ENCODE assay signal across 33 mouse cellular contexts in genomic region chr5:135505442-135505841, GRCm38 (mm10). TPM values are rescaled to one million over a fixed set of nuclear protein-coding genes. Genes with fewer than 3 reads are reported as not detected.
DNase-seq lines count a peak whose midpoint lies in the region; ATAC-seq and TF ChIP-seq lines count a peak whose summit lies in the region.
"Had no signal": no experiment of that assay in that cellular context is flagged by ENCODE, and none has a peak within 500 bp of the region (broad histone marks: within the 10 kb centered on the region; RNA-seq: fewer than 3 reads in every experiment).

No protein-coding gene starts in this region.

- H3K9ac ChIP-seq in ES-Bruce4 (ENCODE audit: low read depth, poor library complexity, severe bottlenecking): peak overlapping the region; percentile 60; the same call in 1 of the 2 replicates
- no peak overlapping the region for H3K9ac ChIP-seq in intestine, postnatal 0 days (ENCODE audit: low read depth, low read length)
- H3K9ac ChIP-seq: embryonic facial prominence, embryonic 13.5 days; embryonic facial prominence, embryonic 15.5 days; forebrain, embryonic 12.5 days had no signal

- intact Hi-C loops in heart, postnatal 36 days (cut with DNase I): no loop called here

- no peaks in the 10 kb centered on the region for H3K9me3 ChIP-seq in ES-Bruce4 (replicated peaks; ENCODE audit: control insufficient read depth, insufficient read depth, low read length, poor library complexity, severe bottlenecking)
- H3K9me3 ChIP-seq in intestine, postnatal 0 days (ENCODE audit: control insufficient read depth): no peaks in the 10 kb centered on the region
- H3K9me3 ChIP-seq: embryonic facial prominence, embryonic 13.5 days; embryonic facial prominence, embryonic 15.5 days; forebrain, embryonic 12.5 days; G1E had no signal

- no peak for ATAC-seq in intestine, postnatal 0 days
- ATAC-seq: activated CD4-positive, CD25-positive, alpha-beta regulatory T cell, adult 4 months; forebrain, embryonic 14.5 days; forebrain, embryonic 16.5 days; Patski had no signal

- H3ac ChIP-seq in myocyte (ENCODE audit: control insufficient read depth, insufficient read length): no peak overlapping the region

- peak overlapping the region; percentile 20 for H3K4me2 ChIP-seq in myocyte (ENCODE audit: low read depth)
- no peak overlapping the region for H3K4me2 ChIP-seq in intestine, postnatal 0 days (replicated peaks; ENCODE audit: low read depth)
- H3K4me2 ChIP-seq: embryonic facial prominence, embryonic 13.5 days; embryonic facial prominence, embryonic 15.5 days; forebrain, embryonic 12.5 days had no signal

- H3K27me3 ChIP-seq in ES-Bruce4 (ENCODE audit: control insufficient read depth, insufficient read depth, low read length, poor library complexity, severe bottlenecking): no peaks in the 10 kb centered on the region
- H3K27me3 ChIP-seq in myocyte (ENCODE audit: control insufficient read depth, insufficient read depth, insufficient read length): no peaks in the 10 kb centered on the region
- H3K27me3 ChIP-seq in intestine, postnatal 0 days (replicated peaks; ENCODE audit: control insufficient read depth, insufficient read depth, low read length): no peaks in the 10 kb centered on the region
- H3K27me3 ChIP-seq: embryonic facial prominence, embryonic 13.5 days; embryonic facial prominence, embryonic 15.5 days; forebrain, embryonic 12.5 days; Patski had no signal

- DNase-seq in ES-CJ7 (ENCODE audit: low read depth, low spot score): peak; percentile 84
- DNase-seq in R1 (ENCODE audit: low read depth, low spot score): peak; percentile 76
- no peak for DNase-seq in layer of hippocampus, postnatal 10 days (ENCODE audit: low spot score in 2 of 2)
- no peak for DNase-seq in heart, postnatal 36 days
- DNase-seq: adrenal gland, adult 8-10 months; adrenal gland, postnatal 14 days; cerebellum, adult 11 months; cerebellum, adult 18-20 months; cerebellum, adult 8-10 months; cerebellum, adult 9-11 months; cerebellum, postnatal 14 days; cerebellum, postnatal 36 days; embryo, embryonic 11 days had no signal

- TF ChIP-seq CTCF in ES-Bruce4 (IDR thresholded peaks at IDR 0.05; ENCODE audit: low read depth, low read length): no peak
- no peak for TF ChIP-seq CTCF in intestine, postnatal 0 days (IDR thresholded peaks at IDR 0.05; ENCODE audit: low read depth)

- H3K36me3 ChIP-seq in ES-Bruce4 (ENCODE audit: control insufficient read depth, insufficient read depth, low read length, poor library complexity, severe bottlenecking) (no peaks in the 10 kb centered on the region), myocyte (ENCODE audit: control insufficient read depth, insufficient read depth) (no peaks in the 10 kb centered on the region)
- no peaks in the 10 kb centered on the region for H3K36me3 ChIP-seq in intestine, postnatal 0 days (ENCODE audit: control insufficient read depth, insufficient read depth)
- H3K36me3 ChIP-seq: embryonic facial prominence, embryonic 15.5 days; forebrain, embryonic 12.5 days; G1E had no signal

- peaks cover 4% of the 10 kb centered on the region for H3K4me1 ChIP-seq in ES-Bruce4 (ENCODE audit: control insufficient read depth, insufficient read depth, low read length)
- no peaks in the 10 kb centered on the region for H3K4me1 ChIP-seq in intestine, postnatal 0 days (replicated peaks; ENCODE audit: control insufficient read depth, insufficient read depth, low read length)

- TF ChIP-seq POLR2A in ES-Bruce4 (IDR thresholded peaks at IDR 0.05; ENCODE audit: insufficient read depth, low read length) (no peak), myocyte (IDR thresholded peaks at IDR 0.05; ENCODE audit: insufficient read length, low read depth) (no peak)

- H3K79me2 ChIP-seq in myocyte (ENCODE audit: control insufficient read depth, insufficient read depth): no peaks in the 10 kb centered on the region

- no peak for TF ChIP-seq EP300 in ES-Bruce4 (IDR thresholded peaks at IDR 0.05; ENCODE audit: insufficient read depth, low read depth, low read length)

- H3K4me3 ChIP-seq in ES-Bruce4 (ENCODE audit: low read depth, low read length) (peak overlapping the region; percentile 34; the same call in 1 of the 2 replicates), myocyte (no peak overlapping the region)
- H3K4me3 ChIP-seq in intestine, postnatal 0 days (ENCODE audit: low read depth, low read length): no peak overlapping the region
- H3K4me3 ChIP-seq: embryonic facial prominence, embryonic 13.5 days; embryonic facial prominence, embryonic 15.5 days; erythroblast, embryonic 14.5 days; forebrain, embryonic 10.5 days; forebrain, embryonic 12.5 days had no signal

- WGBS in intestine, postnatal 0 days: 47% methylated on average over 5 of the region's 5 CpGs

- peak overlapping the region; percentile 79 for H3K27ac ChIP-seq in ES-Bruce4 (ENCODE audit: insufficient read depth, low read length)
- no peak overlapping the region for H3K27ac ChIP-seq in intestine, postnatal 0 days (ENCODE audit: low read depth, low read length)
- H3K27ac ChIP-seq: embryonic facial prominence, embryonic 13.5 days; embryonic facial prominence, embryonic 15.5 days; forebrain, embryonic 10.5 days; forebrain, embryonic 12.5 days had no signal

TF ChIP-seq in myocyte, 11 proteins besides CTCF, POLR2A, EP300 and RAD21:
- TF ChIP-seq MYOG (IDR thresholded peaks at IDR 0.05; ENCODE audit: control insufficient read depth in 1 of 3, insufficient read depth in 1 of 3, insufficient read length in 2 of 3, low read depth in 2 of 3) (no peak), USF1 (IDR thresholded peaks at IDR 0.05; ENCODE audit: low read depth) (no peak), REST (IDR thresholded peaks at IDR 0.05; ENCODE audit: insufficient read depth, insufficient read length) (no peak), MAX (IDR thresholded peaks at IDR 0.05; ENCODE audit: low read depth) (no peak), TCF3 (IDR thresholded peaks at IDR 0.05; ENCODE audit: insufficient read length, low read depth) (no peak), TCF12 (IDR thresholded peaks at IDR 0.05; ENCODE audit: insufficient read depth, poor library complexity, severe bottlenecking) (no peak)

RNA-seq across cellular contexts. Expression of gene Hip1, which starts 39.5 kb away (rescaled TPM):
- 51.6 and 63.2 TPM in 2 replicates for polyA plus RNA-seq in ES-Bruce4 (2011; ENCODE audit: insufficient read depth, insufficient read length, low read depth, missing spikeins)
- polyA plus RNA-seq in myocyte (2012; fragmentation: generic; extraction: Trizol): 65.2 TPM
- total RNA-seq in layer of hippocampus, postnatal 10 days (2021): 10 to 100 TPM; 68.5 to 69.4 TPM
- 10 to 100 TPM; 32.6 to 38.6 TPM for total RNA-seq in heart, postnatal 36 days (2021)
- polyA plus RNA-seq in intestine, postnatal 0 days (2015; fragmentation: Nextera tagmentation; extraction: Ambion mirVana): 5.9 and 6.4 TPM in 2 replicates
- polyA plus RNA-seq: erythroblast, embryonic 14.5 days; G1E had no signal

RNA-seq across cellular contexts. Expression of gene Ccl26, which starts 57.9 kb away (rescaled TPM):
- polyA plus RNA-seq in ES-Bruce4 (2011; ENCODE audit: insufficient read depth, insufficient read length, low read depth, missing spikeins) (not detected in 2 replicates), myocyte (2012; fragmentation: generic; extraction: Trizol) (not detected)
- not detected for total RNA-seq in layer of hippocampus, postnatal 10 days (2021)
- not detected for total RNA-seq in heart, postnatal 36 days (2021)
- not detected in 2 replicates for polyA plus RNA-seq in intestine, postnatal 0 days (2015; fragmentation: Nextera tagmentation; extraction: Ambion mirVana)
- total RNA-seq: adrenal gland, adult 18-20 months; adrenal gland, adult 8-10 months; adrenal gland, postnatal 14 days; adrenal gland, postnatal 4 days; common myeloid progenitor, adult 5-6 weeks; G1E had no signal
- polyA plus RNA-seq: activated CD4-positive, CD25-positive, alpha-beta regulatory T cell, adult 4 months; brain, embryonic 14.5 days; C2C12; embryonic facial prominence, embryonic 11.5 days; embryonic facial prominence, embryonic 13.5 days; embryonic facial prominence, embryonic 15.5 days; erythroblast, embryonic 14.5 days; forebrain, embryonic 10.5 days; forebrain, embryonic 12.5 days; forebrain, embryonic 14.5 days; forebrain, embryonic 16.5 days; frontal cortex, adult 2 months; G1E; Patski had no signal

Comparison
In these comparisons a context has a peak if more than half of its experiments do, and no peak if none do; other contexts are left out.
1. DNase-seq: peak in ES-CJ7 (single experiment) and R1 (single experiment); none in layer of hippocampus, postnatal 10 days (0 of 2) and heart, postnatal 36 days (0 of 2).